Mouse (Mus musculus) C2C12 (cell line): ENCODE data around the gene Mocs2.

Experiments
- CEBPB ChIP-seq: IDR thresholded peaks from one replicate; pipeline ENCODE4 v1.6.1; 2011; ENCODE audit warnings: low read depth, mild to moderate bottlenecking, control low read depth, moderate library complexity
- CTCF ChIP-seq: IDR thresholded peaks from one replicate; pipeline ENCODE4 v1.5.1; 2011; ENCODE audit not compliant: control insufficient read depth, insufficient read depth, insufficient read length
- FOSL1 ChIP-seq: IDR thresholded peaks from one replicate; pipeline ENCODE4 v1.8.0; 2011; ENCODE audit warnings: mild to moderate bottlenecking, low read length; ENCODE audit not compliant: poor library complexity, insufficient read depth, severe bottlenecking
- MAX ChIP-seq: IDR thresholded peaks from one replicate; pipeline ENCODE4 v1.6.1; 2011; ENCODE audit warnings: mild to moderate bottlenecking, control low read depth
- USF1 ChIP-seq: IDR thresholded peaks from one replicate; pipeline ENCODE4 v1.6.1; 2011; ENCODE audit warnings: low read depth, mild to moderate bottlenecking, control low read depth, moderate library complexity

- no peak for TF ChIP-seq CTCF
- TF ChIP-seq USF1, result peak; percentile 60
- TF ChIP-seq MAX, result no peak
- TF ChIP-seq FOSL1, result no peak
- no peak for TF ChIP-seq CEBPB
Measured at GRCm38 (mm10) chr13:114876005-114876520, 58.0 kb downstream of the Mocs2 start.
